Mouse (Mus musculus): ENCODE data around the gene Aldh3b2. TPM values are rescaled to one million over a fixed set of nuclear protein-coding genes. Genes with fewer than 3 reads are reported as not detected.

Aldh3b2 gene
- polyA plus RNA-seq (2015; fragmentation: Nextera tagmentation; extraction: Ambion mirVana), result 4.2 and 5.8 TPM in 2 replicates

DNA sequence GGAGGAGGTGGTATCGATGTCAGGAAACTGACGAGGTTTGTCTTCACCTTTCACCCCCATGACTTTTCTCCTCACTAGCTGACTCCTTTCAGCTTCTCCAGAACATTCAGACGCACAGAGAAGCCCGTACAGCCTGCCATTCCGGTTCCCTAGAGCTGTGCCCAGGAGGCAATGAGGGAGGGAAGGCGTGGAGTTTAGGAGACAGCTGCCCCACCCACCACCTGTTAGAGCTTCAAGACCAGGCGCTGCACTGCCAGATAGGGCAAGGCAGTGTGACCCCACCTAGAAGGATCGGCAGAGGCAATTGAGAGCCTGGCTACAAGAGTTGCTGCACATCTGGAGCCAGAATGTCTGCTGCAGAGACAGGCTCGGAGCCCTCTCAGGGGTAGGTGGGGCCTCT is at the start of gene Aldh3b2:
TSS of gene Aldh3b2 (plus strand) at position 100 of the 400 bp plus-strand sequence.
- Histone ChIP-seq H3K4me1 (replicated peaks; ENCODE audit: insufficient read depth, low read length) (no peaks in the 10 kb centered on the region), H3K4me2 (ENCODE audit: low read length) (no peak within 1 kb of the TSS), H3K9ac (ENCODE audit: low read depth, low read length) (no peak within 1 kb of the TSS), H3K27ac (no peak within 1 kb of the TSS), H3K27me3 (ENCODE audit: insufficient read depth, low read length) (no peaks in the 10 kb centered on the region), H3K4me3 (replicated peaks; ENCODE audit: low read depth, low read length) (no peak within 1 kb of the TSS), H3K9me3 (replicated peaks; ENCODE audit: low read length) (no peaks in the 10 kb centered on the region), H3K36me3 (ENCODE audit: insufficient read depth, low read length) (no peaks in the 10 kb centered on the region)
- WGBS, result 14% methylated on average over 9 of the region's 9 CpGs
- DNase-seq (ENCODE audit: low spot score) (no peak), ATAC-seq (replicated peaks; ENCODE audit: low FRiP score, low read depth) (no peak)
- TF ChIP-seq CTCF (IDR thresholded peaks at IDR 0.05; ENCODE audit: low read depth), result no peak

DNA sequence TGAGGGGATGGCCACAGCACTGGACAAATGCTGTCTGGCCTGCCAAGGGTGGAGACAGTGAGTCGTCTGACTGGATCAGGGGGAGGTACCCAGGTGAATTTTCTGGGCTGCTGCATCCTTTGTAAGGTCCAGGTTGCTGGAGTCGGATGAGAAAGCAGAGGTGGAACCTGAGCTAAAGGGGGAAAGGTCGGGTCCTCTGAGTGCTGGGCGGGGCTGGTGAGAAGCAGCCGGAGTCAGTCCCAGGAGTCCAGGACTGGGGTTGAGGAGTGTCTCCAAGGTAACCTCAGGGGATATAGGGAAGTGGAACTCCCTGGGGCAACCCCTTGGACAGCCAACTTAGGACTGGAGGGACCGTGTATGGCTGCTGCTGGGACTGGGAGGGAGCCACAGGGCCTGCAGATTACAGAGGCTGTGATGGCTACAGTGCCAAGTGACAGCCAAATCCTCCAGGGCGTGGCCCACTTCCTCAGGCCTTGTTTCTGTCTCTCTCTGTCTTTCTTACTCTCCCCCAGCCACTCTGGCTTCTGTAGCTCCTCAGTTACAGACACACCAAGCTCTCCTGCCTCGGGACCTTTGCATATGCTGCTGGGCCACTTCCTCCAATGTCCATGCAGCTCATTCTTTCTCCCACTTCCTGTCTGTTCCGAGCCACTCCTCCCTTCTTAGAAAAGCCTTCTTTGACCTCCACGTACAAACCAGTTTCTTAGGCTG is 49.3 kb upstream of the Aldh3b2 start:
- H3K27me3 ChIP-seq (ENCODE audit: insufficient read depth, low read length), result no peaks in the 10 kb centered on the region
- H3K4me3 ChIP-seq (replicated peaks; ENCODE audit: low read depth, low read length), result no peak overlapping the region
- no peak for TF ChIP-seq CTCF (IDR thresholded peaks at IDR 0.05; ENCODE audit: low read depth)
- H3K27ac ChIP-seq, result peak overlapping the region; percentile 44; the same call in 1 of the 2 replicates
- peaks cover 14% of the 10 kb centered on the region; the same call in 1 of the 2 replicates for H3K4me1 ChIP-seq (replicated peaks; ENCODE audit: insufficient read depth, low read length)
- H3K9me3 ChIP-seq (replicated peaks; ENCODE audit: low read length), result no peaks in the 10 kb centered on the region
- ATAC-seq (replicated peaks; ENCODE audit: low FRiP score, low read depth) (no peak), DNase-seq (ENCODE audit: low spot score) (no peak)
- H3K36me3 ChIP-seq (ENCODE audit: insufficient read depth, low read length), result no peaks in the 10 kb centered on the region
- H3K4me2 ChIP-seq (ENCODE audit: low read length), result no peak overlapping the region
- 47% methylated on average over 10 of the region's 10 CpGs for WGBS
- H3K9ac ChIP-seq (ENCODE audit: low read depth, low read length), result no peak overlapping the region

DNA sequence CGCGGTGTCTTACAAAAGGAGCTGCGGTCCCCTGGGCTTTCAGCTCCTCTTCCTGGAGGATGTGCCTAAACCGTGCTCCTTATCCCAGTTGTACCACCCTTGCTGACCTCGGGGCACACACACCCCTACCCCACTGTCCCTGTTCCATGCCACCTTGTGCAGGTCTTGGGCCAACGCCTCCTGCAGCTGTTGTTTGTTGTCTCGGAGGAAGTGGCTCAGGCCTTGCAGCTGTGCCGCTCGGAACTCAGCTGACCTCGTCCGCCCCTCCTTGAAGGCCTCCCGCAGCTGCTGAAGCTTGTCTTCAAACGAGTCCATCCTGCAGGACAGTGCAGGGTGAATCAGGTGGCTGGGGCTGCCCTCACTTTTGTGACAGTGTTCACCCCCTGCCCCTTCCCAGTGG is 48.5 kb upstream of the Aldh3b2 start:
- DNase-seq (ENCODE audit: low spot score) (peak; percentile 71), ATAC-seq (replicated peaks; ENCODE audit: low FRiP score, low read depth) (peak; percentile 21; the same call in 1 of the 2 replicates)
- H3K4me1 ChIP-seq (replicated peaks; ENCODE audit: insufficient read depth, low read length), result peaks cover 14% of the 10 kb centered on the region; the same call in 1 of the 2 replicates
- no peaks in the 10 kb centered on the region for H3K27me3 ChIP-seq (ENCODE audit: insufficient read depth, low read length)
- no peak overlapping the region for H3K9ac ChIP-seq (ENCODE audit: low read depth, low read length)
- no peaks in the 10 kb centered on the region for H3K9me3 ChIP-seq (replicated peaks; ENCODE audit: low read length)
- no peak overlapping the region for H3K4me2 ChIP-seq (ENCODE audit: low read length)
- H3K27ac ChIP-seq, result peak overlapping the region; percentile 44
- TF ChIP-seq CTCF (IDR thresholded peaks at IDR 0.05; ENCODE audit: low read depth), result no peak
- H3K4me3 ChIP-seq (replicated peaks; ENCODE audit: low read depth, low read length), result no peak overlapping the region
- H3K36me3 ChIP-seq (ENCODE audit: insufficient read depth, low read length), result no peaks in the 10 kb centered on the region
- WGBS, result 21% methylated on average over 13 of the region's 13 CpGs

DNA sequence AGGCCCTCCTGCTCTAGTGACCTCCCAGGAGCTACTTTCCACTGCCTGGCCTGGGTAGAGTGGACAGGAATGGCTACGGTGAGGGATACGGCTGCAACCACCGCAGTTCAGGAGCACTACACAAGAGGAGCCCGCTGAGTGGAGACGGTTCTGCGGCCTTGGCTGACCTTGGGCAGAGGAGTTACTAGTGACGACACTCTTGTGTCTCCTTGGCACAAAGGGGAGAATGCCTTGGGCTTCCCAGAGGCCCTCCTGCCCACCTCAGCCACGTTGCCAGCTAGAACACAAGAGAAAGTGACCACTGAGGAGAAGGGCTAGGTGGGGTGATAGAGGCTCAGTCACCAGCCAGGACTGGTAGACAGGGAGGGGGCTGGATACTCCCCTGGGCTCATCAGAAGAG is 47.9 kb upstream of the Aldh3b2 start:
- TF ChIP-seq CTCF (IDR thresholded peaks at IDR 0.05; ENCODE audit: low read depth), result no peak
- DNase-seq (ENCODE audit: low spot score), result no peak
- H3K27me3 ChIP-seq (ENCODE audit: insufficient read depth, low read length), result no peaks in the 10 kb centered on the region
- H3K9me3 ChIP-seq (replicated peaks; ENCODE audit: low read length), result no peaks in the 10 kb centered on the region
- ATAC-seq (replicated peaks; ENCODE audit: low FRiP score, low read depth), result no peak
- no peak overlapping the region for H3K4me3 ChIP-seq (replicated peaks; ENCODE audit: low read depth, low read length)
- no peaks in the 10 kb centered on the region for H3K36me3 ChIP-seq (ENCODE audit: insufficient read depth, low read length)
- H3K4me2 ChIP-seq (ENCODE audit: low read length), result no peak overlapping the region
- H3K4me1 ChIP-seq (replicated peaks; ENCODE audit: insufficient read depth, low read length), result peaks cover 13% of the 10 kb centered on the region; the same call in 1 of the 2 replicates
- 68% methylated on average over 8 of the region's 8 CpGs for WGBS
- peak overlapping the region; percentile 44 for H3K27ac ChIP-seq
- no peak overlapping the region for H3K9ac ChIP-seq (ENCODE audit: low read depth, low read length)

DNA sequence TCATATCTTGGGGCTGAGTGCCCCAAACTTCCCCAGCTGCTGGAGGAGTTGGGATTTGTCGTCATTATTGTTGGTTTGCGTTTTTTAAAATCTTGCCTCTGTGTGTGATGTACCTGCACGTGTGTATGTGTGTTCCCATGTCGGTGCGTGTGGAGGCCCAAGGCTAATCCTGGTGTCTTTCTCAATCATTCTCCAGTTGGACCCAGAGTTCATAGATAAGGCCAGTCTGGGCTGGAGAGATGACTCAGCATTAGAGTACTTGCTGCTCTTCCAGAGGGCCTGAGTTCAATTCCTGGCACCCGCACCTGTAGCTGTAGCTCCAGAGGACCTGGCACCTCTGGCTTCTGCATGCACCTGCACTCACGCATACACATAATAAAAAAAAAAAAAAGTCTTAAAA is 47.3 kb upstream of the Aldh3b2 start:
- no peaks in the 10 kb centered on the region for H3K9me3 ChIP-seq (replicated peaks; ENCODE audit: low read length)
- no peak for TF ChIP-seq CTCF (IDR thresholded peaks at IDR 0.05; ENCODE audit: low read depth)
- no peak for ATAC-seq (replicated peaks; ENCODE audit: low FRiP score, low read depth)
- no peak overlapping the region for H3K4me2 ChIP-seq (ENCODE audit: low read length)
- H3K4me1 ChIP-seq (replicated peaks; ENCODE audit: insufficient read depth, low read length), result peaks cover 12% of the 10 kb centered on the region; the same call in 1 of the 2 replicates
- no peaks in the 10 kb centered on the region for H3K27me3 ChIP-seq (ENCODE audit: insufficient read depth, low read length)
- DNase-seq (ENCODE audit: low spot score), result no peak
- no peaks in the 10 kb centered on the region for H3K36me3 ChIP-seq (ENCODE audit: insufficient read depth, low read length)
- no peak overlapping the region for H3K4me3 ChIP-seq (replicated peaks; ENCODE audit: low read depth, low read length)
- no peak overlapping the region for H3K27ac ChIP-seq
- no peak overlapping the region for H3K9ac ChIP-seq (ENCODE audit: low read depth, low read length)
- WGBS, result 97% methylated on average over 7 of the region's 7 CpGs

DNA sequence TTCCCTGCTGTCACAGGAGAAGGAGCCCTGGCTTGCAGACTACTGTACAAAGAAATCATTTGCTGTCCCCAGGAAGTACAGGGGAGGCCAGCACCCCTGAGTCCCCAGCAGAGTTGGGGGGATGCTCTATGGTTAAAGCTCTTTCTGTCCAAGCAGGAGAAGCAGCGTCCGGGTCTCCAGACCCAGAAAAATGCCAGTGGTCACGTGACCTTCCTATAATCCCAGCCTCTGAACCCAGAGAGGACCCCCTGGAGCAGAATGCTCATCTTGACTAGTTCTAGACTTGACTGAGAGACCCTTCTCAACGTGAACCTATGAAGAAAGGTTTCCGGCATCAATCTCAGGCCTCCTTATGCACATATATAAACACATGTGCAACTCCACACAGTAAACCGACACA is 46.3 kb upstream of the Aldh3b2 start:
- H3K4me1 ChIP-seq (replicated peaks; ENCODE audit: insufficient read depth, low read length), result peaks cover 22% of the 10 kb centered on the region
- no peaks in the 10 kb centered on the region for H3K27me3 ChIP-seq (ENCODE audit: insufficient read depth, low read length)
- no peak overlapping the region for H3K9ac ChIP-seq (ENCODE audit: low read depth, low read length)
- WGBS, result 75% methylated on average over 6 of the region's 6 CpGs
- ATAC-seq (replicated peaks; ENCODE audit: low FRiP score, low read depth), result no peak
- H3K9me3 ChIP-seq (replicated peaks; ENCODE audit: low read length), result no peaks in the 10 kb centered on the region
- no peak overlapping the region for H3K27ac ChIP-seq
- no peak for TF ChIP-seq CTCF (IDR thresholded peaks at IDR 0.05; ENCODE audit: low read depth)
- no peak overlapping the region for H3K4me3 ChIP-seq (replicated peaks; ENCODE audit: low read depth, low read length)
- H3K36me3 ChIP-seq (ENCODE audit: insufficient read depth, low read length), result no peaks in the 10 kb centered on the region
- H3K4me2 ChIP-seq (ENCODE audit: low read length), result no peak overlapping the region
- DNase-seq (ENCODE audit: low spot score), result no peak
